Mouse (Mus musculus): Measurements from ENCODE around the gene Mtrr. TPM values are rescaled to one million over a fixed set of nuclear protein-coding genes. Genes with fewer than 3 reads are reported as not detected.
A peak's percentile ranks its signal among the peaks of the same experiment; 100 is the strongest.

Mtrr gene
- polyA plus RNA-seq, 1 experiment from 2014 or later = 19.2 TPM

GRCm38 (mm10) chr13:68597667-68598066, 15.7 kb upstream of the Mtrr start:
- H3K27ac ChIP-seq (ENCODE audit: low read depth) = no peak overlapping the region
- H3K27me3 ChIP-seq (replicated peaks; ENCODE audit: control insufficient read depth, insufficient read depth, low read length) = no peaks in the 10 kb centered on the region
- H3K4me1 ChIP-seq (replicated peaks; ENCODE audit: control insufficient read depth, insufficient read depth, low read length) = no peaks in the 10 kb centered on the region
- peak overlapping the region; percentile 37 for H3K4me2 ChIP-seq (ENCODE audit: low read length)
- no peak overlapping the region for H3K9ac ChIP-seq (ENCODE audit: low read length)
- DNase-seq (ENCODE audit: low spot score) (peak; percentile 60), ATAC-seq (replicated peaks; ENCODE audit: low FRiP score, low TSS enrichment, low read depth) (peak; percentile 90)
- 0 out of 2 replicates have a peak overlapping the region, but pooled peaks have one; percentile 2 for H3K4me3 ChIP-seq (ENCODE audit: low read depth, low read length)
- WGBS = 8% methylated on average over 13 of the region's 13 CpGs
- H3K9me3 ChIP-seq (ENCODE audit: control insufficient read depth, low read length) = no peaks in the 10 kb centered on the region
- H3K36me3 ChIP-seq (ENCODE audit: control insufficient read depth, insufficient read depth, low read length) = peaks cover 6% of the 10 kb centered on the region

DNA sequence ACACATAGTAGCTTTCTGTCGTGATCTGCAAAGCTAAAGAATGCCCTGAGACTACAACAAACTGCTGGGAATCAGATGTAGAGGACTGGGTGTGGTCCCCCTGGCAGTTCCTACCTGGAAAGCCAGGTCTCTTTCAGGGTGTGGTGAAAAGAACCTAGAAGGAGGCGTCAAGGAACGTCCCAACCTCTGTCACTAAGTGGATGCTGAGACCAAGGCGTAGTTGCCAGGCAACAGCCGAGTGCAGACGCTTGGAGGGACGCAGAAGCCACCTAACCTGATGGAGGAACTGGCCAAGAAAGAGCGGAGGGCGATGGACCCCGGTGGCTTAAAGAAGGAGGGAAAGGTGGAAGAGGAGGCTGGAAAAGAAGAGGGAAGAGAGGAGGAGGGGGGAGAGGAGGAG, 15.2 kb upstream of the Mtrr start, which contains the start of gene 1700001L19Rik:
1700001L19Rik (plus strand) TSS at position 223 of the 400 bp plus-strand sequence.
- no peaks in the 10 kb centered on the region for H3K4me1 ChIP-seq (replicated peaks; ENCODE audit: control insufficient read depth, insufficient read depth, low read length)
- WGBS = 12% methylated on average over 10 of the region's 10 CpGs
- H3K27me3 ChIP-seq (replicated peaks; ENCODE audit: control insufficient read depth, insufficient read depth, low read length) = no peaks in the 10 kb centered on the region
- DNase-seq (ENCODE audit: low spot score) (no peak), ATAC-seq (replicated peaks; ENCODE audit: low FRiP score, low TSS enrichment, low read depth) (no peak; the same call in 1 of the 2 replicates)
- H3K4me3 ChIP-seq (ENCODE audit: low read depth, low read length) = 0 out of 2 replicates have a peak within 1 kb of the TSS, but pooled peaks have one; percentile 2
- no peak within 1 kb of the TSS for H3K9ac ChIP-seq (ENCODE audit: low read length)
- peak within 1 kb of the TSS; percentile 37 for H3K4me2 ChIP-seq (ENCODE audit: low read length)
- H3K27ac ChIP-seq (ENCODE audit: low read depth) = no peak within 1 kb of the TSS
- H3K36me3 ChIP-seq (ENCODE audit: control insufficient read depth, insufficient read depth, low read length) = peaks cover 11% of the 10 kb centered on the region
- H3K9me3 ChIP-seq (ENCODE audit: control insufficient read depth, low read length) = no peaks in the 10 kb centered on the region

DNA sequence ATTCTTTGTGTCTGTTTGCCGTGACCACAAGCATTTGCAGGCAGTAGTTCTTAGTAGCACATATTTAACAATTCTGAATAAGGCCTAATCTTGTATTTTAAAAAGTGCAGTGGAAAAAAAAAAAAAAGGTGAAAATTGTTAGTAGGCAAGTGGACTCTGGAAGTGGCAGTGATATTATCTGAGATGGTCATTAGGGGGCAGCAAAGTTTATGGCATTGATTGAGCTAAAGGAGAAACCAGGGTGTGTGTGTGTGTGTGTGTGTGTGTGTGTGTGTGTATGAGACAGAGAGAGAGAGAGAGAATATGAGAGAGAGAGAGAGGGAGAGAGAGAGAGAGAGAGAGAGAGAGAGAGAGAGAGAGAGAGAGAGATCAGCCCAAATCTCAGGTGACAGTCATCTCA, 11.8 kb upstream of the Mtrr start:
- no peaks in the 10 kb centered on the region for H3K4me1 ChIP-seq (replicated peaks; ENCODE audit: control insufficient read depth, insufficient read depth, low read length)
- DNase-seq (ENCODE audit: low spot score) (no peak), ATAC-seq (replicated peaks; ENCODE audit: low FRiP score, low TSS enrichment, low read depth) (no peak)
- no peak overlapping the region for H3K27ac ChIP-seq (ENCODE audit: low read depth)
- H3K9me3 ChIP-seq (ENCODE audit: control insufficient read depth, low read length) = no peaks in the 10 kb centered on the region
- H3K9ac ChIP-seq (ENCODE audit: low read length) = no peak overlapping the region
- H3K27me3 ChIP-seq (replicated peaks; ENCODE audit: control insufficient read depth, insufficient read depth, low read length) = no peaks in the 10 kb centered on the region
- 79% methylated on average over 1 of the region's 1 CpGs for WGBS
- H3K4me2 ChIP-seq (ENCODE audit: low read length) = no peak overlapping the region
- peaks cover 45% of the 10 kb centered on the region for H3K36me3 ChIP-seq (ENCODE audit: control insufficient read depth, insufficient read depth, low read length)
- H3K4me3 ChIP-seq (ENCODE audit: low read depth, low read length) = no peak overlapping the region

GRCm38 (mm10) chr13:68588352-68588751, 6.4 kb upstream of the Mtrr start:
- no peak for DNase-seq (ENCODE audit: low spot score)
- Histone ChIP-seq H3K9ac (ENCODE audit: low read length) (no peak overlapping the region), H3K36me3 (ENCODE audit: control insufficient read depth, insufficient read depth, low read length) (peaks cover 96% of the 10 kb centered on the region), H3K9me3 (ENCODE audit: control insufficient read depth, low read length) (no peaks in the 10 kb centered on the region), H3K4me2 (ENCODE audit: low read length) (no peak overlapping the region), H3K4me1 (replicated peaks; ENCODE audit: control insufficient read depth, insufficient read depth, low read length) (peaks cover under 1% of the 10 kb centered on the region; the same call in 1 of the 2 replicates), H3K27ac (ENCODE audit: low read depth) (no peak overlapping the region), H3K27me3 (replicated peaks; ENCODE audit: control insufficient read depth, insufficient read depth, low read length) (no peaks in the 10 kb centered on the region), H3K4me3 (ENCODE audit: low read depth, low read length) (no peak overlapping the region)
- ATAC-seq (replicated peaks; ENCODE audit: low FRiP score, low TSS enrichment, low read depth) = no peak

- ATAC-seq (replicated peaks; ENCODE audit: low FRiP score, low TSS enrichment, low read depth) (no peak), DNase-seq (ENCODE audit: low spot score) (no peak)
- no peaks in the 10 kb centered on the region for H3K27me3 ChIP-seq (replicated peaks; ENCODE audit: control insufficient read depth, insufficient read depth, low read length)
- H3K9ac ChIP-seq (ENCODE audit: low read length) = no peak overlapping the region
- H3K27ac ChIP-seq (ENCODE audit: low read depth) = no peak overlapping the region
- H3K4me3 ChIP-seq (ENCODE audit: low read depth, low read length) = no peak overlapping the region
- H3K4me2 ChIP-seq (ENCODE audit: low read length) = no peak overlapping the region
- peaks cover 68% of the 10 kb centered on the region for H3K36me3 ChIP-seq (ENCODE audit: control insufficient read depth, insufficient read depth, low read length)
- H3K4me1 ChIP-seq (replicated peaks; ENCODE audit: control insufficient read depth, insufficient read depth, low read length) = peaks cover 8% of the 10 kb centered on the region
- no peaks in the 10 kb centered on the region for H3K9me3 ChIP-seq (ENCODE audit: control insufficient read depth, low read length)
- WGBS = 85% methylated on average over 7 of the region's 7 CpGs
Observed at GRCm38 (mm10) chr13:68585441-68585840, 3.5 kb upstream of the Mtrr start.

DNA sequence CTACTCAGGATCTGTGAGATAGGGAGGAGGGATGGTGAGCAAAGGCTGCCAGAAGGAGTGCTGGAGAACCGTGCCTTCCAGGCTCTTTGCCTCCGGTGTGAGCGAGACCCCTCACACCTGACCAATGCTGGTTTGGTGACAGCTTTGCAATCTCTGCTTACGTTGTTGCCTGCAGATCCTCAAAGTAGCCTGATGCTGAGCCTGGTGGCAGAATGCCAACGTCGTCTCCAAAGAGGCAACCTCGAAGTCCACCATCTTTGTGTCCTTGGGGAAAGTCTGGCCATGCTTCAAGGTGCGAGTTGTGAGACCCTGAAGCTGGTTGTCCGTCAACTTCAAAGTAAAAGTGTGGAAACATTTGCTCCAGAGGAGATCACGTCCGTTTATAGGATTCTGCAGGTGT, 2.0 kb upstream of the Mtrr start:
- H3K4me2 ChIP-seq (ENCODE audit: low read length) = no peak overlapping the region
- H3K9me3 ChIP-seq (ENCODE audit: control insufficient read depth, low read length) = no peaks in the 10 kb centered on the region
- H3K27ac ChIP-seq (ENCODE audit: low read depth) = no peak overlapping the region
- peaks cover 58% of the 10 kb centered on the region for H3K36me3 ChIP-seq (ENCODE audit: control insufficient read depth, insufficient read depth, low read length)
- no peak for ATAC-seq (replicated peaks; ENCODE audit: low FRiP score, low TSS enrichment, low read depth)
- H3K4me3 ChIP-seq (ENCODE audit: low read depth, low read length) = no peak overlapping the region
- H3K27me3 ChIP-seq (replicated peaks; ENCODE audit: control insufficient read depth, insufficient read depth, low read length) = no peaks in the 10 kb centered on the region
- H3K9ac ChIP-seq (ENCODE audit: low read length) = no peak overlapping the region
- H3K4me1 ChIP-seq (replicated peaks; ENCODE audit: control insufficient read depth, insufficient read depth, low read length) = peaks cover 8% of the 10 kb centered on the region
- WGBS = 92% methylated on average over 11 of the region's 11 CpGs
- DNase-seq (ENCODE audit: low spot score) = no peak

DNA sequence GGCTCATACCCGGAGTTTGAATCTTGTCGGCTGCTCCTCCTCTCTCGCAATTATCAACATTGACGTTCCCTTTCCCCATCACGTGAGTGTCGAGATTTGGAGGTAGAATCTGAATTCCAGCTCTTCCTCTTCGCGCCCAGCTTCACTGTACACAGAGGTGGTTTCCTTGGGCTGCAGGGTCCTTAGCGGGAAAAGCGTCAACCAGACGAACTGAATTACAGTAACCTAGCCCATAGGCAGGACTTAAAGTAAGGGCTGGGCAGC, 500 bp upstream of the Mtrr start:
- Histone ChIP-seq H3K9me3 (ENCODE audit: control insufficient read depth, low read length) (no peaks in the 10 kb centered on the region), H3K27me3 (replicated peaks; ENCODE audit: control insufficient read depth, insufficient read depth, low read length) (no peaks in the 10 kb centered on the region), H3K4me3 (ENCODE audit: low read depth, low read length) (peak overlapping the region; percentile 66), H3K27ac (ENCODE audit: low read depth) (peak overlapping the region; percentile 77), H3K4me1 (replicated peaks; ENCODE audit: control insufficient read depth, insufficient read depth, low read length) (peaks cover 8% of the 10 kb centered on the region), H3K9ac (ENCODE audit: low read length) (peak overlapping the region; percentile 74), H3K4me2 (ENCODE audit: low read length) (peak overlapping the region; percentile 77), H3K36me3 (ENCODE audit: control insufficient read depth, insufficient read depth, low read length) (peaks cover 56% of the 10 kb centered on the region)
- ATAC-seq (replicated peaks; ENCODE audit: low FRiP score, low TSS enrichment, low read depth) (peak; percentile 10; the same call in 1 of the 2 replicates), DNase-seq (ENCODE audit: low spot score) (no peak)
- WGBS = under 1% methylated on average over 11 of the region's 11 CpGs

DNA sequence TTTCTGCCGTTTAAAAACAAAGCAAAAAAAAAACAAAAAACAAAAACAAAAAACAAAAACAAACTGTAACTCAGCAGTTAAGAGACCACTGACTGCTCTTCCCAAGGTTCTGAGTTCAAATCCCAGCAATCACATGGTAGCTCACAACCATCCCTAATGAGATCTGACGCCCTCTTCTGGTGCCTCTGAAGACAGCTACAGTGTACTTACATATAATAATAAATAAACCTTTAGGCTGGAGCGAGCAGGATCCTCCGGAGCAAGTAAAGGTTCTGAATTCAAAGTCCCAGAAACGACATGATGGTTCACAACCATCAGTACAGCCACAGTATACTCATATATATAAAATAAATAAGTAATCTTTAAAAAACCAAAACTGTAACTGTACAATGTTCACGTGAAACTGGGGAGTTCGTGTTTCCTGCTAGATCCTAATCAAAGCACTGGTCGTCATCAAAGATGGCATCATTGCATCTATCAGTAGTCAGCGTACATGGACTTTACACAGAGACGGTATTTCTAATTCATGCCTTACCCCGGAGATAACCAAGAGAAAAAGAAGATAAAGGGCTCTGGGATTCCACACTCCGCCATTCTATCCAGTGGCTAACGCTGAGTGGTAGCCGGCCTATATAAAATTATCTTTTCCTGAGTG, 736 bp downstream of the Mtrr start:
- Histone ChIP-seq H3K9ac (ENCODE audit: low read length) (peak overlapping the region; percentile 74), H3K4me1 (replicated peaks; ENCODE audit: control insufficient read depth, insufficient read depth, low read length) (peaks cover 8% of the 10 kb centered on the region), H3K4me3 (ENCODE audit: low read depth, low read length) (peak overlapping the region; percentile 66), H3K27ac (ENCODE audit: low read depth) (peak overlapping the region; percentile 76), H3K9me3 (ENCODE audit: control insufficient read depth, low read length) (no peaks in the 10 kb centered on the region), H3K36me3 (ENCODE audit: control insufficient read depth, insufficient read depth, low read length) (peaks cover 56% of the 10 kb centered on the region), H3K4me2 (ENCODE audit: low read length) (peak overlapping the region; percentile 77), H3K27me3 (replicated peaks; ENCODE audit: control insufficient read depth, insufficient read depth, low read length) (no peaks in the 10 kb centered on the region)
- WGBS = 19% methylated on average over 14 of the region's 14 CpGs
- peak; percentile 26 for ATAC-seq (replicated peaks; ENCODE audit: low FRiP score, low TSS enrichment, low read depth)
- no peak for DNase-seq (ENCODE audit: low spot score)

DNA sequence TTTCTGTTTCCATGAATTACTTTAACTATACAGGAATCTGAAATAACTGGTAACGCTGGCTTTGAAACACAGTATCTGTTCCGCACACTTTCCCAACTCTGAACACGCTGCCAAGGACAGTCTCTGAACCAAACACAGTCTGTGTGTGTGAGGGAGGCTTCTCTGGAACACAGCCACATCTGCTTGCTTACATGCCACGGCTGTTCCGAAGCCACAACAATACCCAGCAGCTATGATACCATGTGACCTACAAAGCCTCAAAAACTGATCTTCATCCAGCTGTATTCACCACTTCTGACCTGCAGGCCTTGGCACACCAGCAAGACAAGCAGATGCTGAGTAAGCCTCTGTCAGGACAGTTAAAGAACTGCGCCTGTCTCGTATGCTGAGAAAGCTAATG, 4.0 kb downstream of the Mtrr start:
- 92% methylated on average over 7 of the region's 7 CpGs for WGBS
- no peak overlapping the region for H3K4me2 ChIP-seq (ENCODE audit: low read length)
- H3K4me3 ChIP-seq (ENCODE audit: low read depth, low read length) = no peak overlapping the region
- H3K4me1 ChIP-seq (replicated peaks; ENCODE audit: control insufficient read depth, insufficient read depth, low read length) = peaks cover 13% of the 10 kb centered on the region
- H3K9ac ChIP-seq (ENCODE audit: low read length) = no peak overlapping the region
- H3K9me3 ChIP-seq (ENCODE audit: control insufficient read depth, low read length) = no peaks in the 10 kb centered on the region
- H3K27me3 ChIP-seq (replicated peaks; ENCODE audit: control insufficient read depth, insufficient read depth, low read length) = no peaks in the 10 kb centered on the region
- peaks cover 43% of the 10 kb centered on the region for H3K36me3 ChIP-seq (ENCODE audit: control insufficient read depth, insufficient read depth, low read length)
- H3K27ac ChIP-seq (ENCODE audit: low read depth) = no peak overlapping the region
- ATAC-seq (replicated peaks; ENCODE audit: low FRiP score, low TSS enrichment, low read depth) = no peak
- no peak for DNase-seq (ENCODE audit: low spot score)

All from intestine, embryonic 14.5 days (tissue).